Mouse (Mus musculus) left cerebral cortex, postnatal 25 days (tissue): Measurements from ENCODE around the gene Lrrd1. TPM values are rescaled to one million over a fixed set of nuclear protein-coding genes. Genes with fewer than 3 reads are reported as not detected.

Experiments used
- total RNA-seq, 2 experiments: library from RNA; stranded (reverse); gene quantifications; 2 replicates each; pipeline ENCODE4 v1.2.3; 2021

The Lrrd1 gene
- total RNA-seq, 2 experiments from 2014 or later: 0.14 TPM; not detected in 1

Other genes starting within 250 kb of the Lrrd1 start
- 10 to 100 TPM; 25.2 to 30.3 TPM for gene Pex1, start 249.1 kb upstream of the Lrrd1 start, total RNA-seq
- gene Rbm48, start 248.6 kb upstream of the Lrrd1 start, total RNA-seq: 10 to 100 TPM; 12.1 to 13.6 TPM
- not detected for gene Tmbim7, start 194.0 kb upstream of the Lrrd1 start, total RNA-seq
- 100 to 1,000 TPM; 114 to 126 TPM for gene Gatad1, start 188.0 kb upstream of the Lrrd1 start, total RNA-seq
- gene Ankib1, start 42.2 kb upstream of the Lrrd1 start, total RNA-seq: 10 to 100 TPM; 87.9 to 89.0 TPM
- gene Krit1, start 42.0 kb upstream of the Lrrd1 start, total RNA-seq: 10 to 100 TPM; 52.1 to 61.9 TPM
- 1 to 10 TPM; 8.4 to 9.1 TPM for gene Mterf1a, start 48.8 kb downstream of the Lrrd1 start, total RNA-seq
- 100 to 1,000 TPM in 1 of 2 experiments, 10 to 100 TPM in 1; 74.1 to 102 TPM for gene Akap9, start 82.9 kb downstream of the Lrrd1 start, total RNA-seq